Mouse (Mus musculus): ENCODE measurements around the gene Glyctk.

DNA sequence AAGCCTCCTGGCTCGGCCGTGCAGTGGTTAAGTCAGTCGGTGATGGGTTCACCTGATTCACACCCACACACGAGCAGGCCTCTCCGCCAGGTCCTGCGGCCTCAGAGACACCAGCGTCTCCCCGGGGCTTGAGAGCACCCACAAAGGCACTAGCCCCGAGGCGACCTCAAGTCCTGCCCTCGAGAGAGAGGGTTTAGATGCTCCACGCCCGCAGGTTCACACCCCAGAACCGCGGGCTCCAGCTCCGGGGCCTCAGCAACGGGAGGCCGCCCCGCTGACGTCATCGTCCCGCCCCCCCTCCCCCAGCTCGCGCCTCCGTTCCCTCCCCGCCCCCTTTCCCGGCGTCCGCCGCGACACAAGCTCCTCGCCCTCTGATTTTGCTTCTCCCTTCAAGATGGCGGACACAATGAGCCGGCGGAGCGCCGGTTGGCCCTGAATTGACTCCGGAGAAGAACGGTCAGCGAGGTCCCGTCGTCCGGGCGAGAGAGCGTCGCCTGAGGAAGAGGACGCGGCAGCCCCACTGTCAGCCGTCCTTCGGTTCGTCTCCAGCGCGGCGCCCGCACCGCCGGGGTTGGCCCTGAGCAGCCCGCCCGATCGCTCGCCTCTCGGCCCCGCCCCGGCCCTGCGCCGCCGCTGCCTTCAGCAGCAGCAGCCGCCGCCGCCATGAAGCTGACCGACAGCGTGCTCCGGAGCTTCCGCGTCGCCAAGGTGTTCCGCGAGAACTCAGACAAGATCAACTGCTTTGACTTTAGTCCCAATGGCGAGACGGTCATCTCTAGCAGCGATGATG lies 12.8 kb upstream of the Glyctk start, which contains the start of gene Wdr82:
- TF ChIP-seq CTCF (IDR thresholded peaks at IDR 0.05; ENCODE audit: borderline replicate concordance, insufficient read depth, low read depth, low read length) (no peak), POLR2A (IDR thresholded peaks at IDR 0.05; ENCODE audit: borderline replicate concordance, insufficient read depth, low read length) (peak; percentile 79; the same call in 1 of the 2 replicates)

Measured in cerebellum, adult 2 months (tissue).